Mouse (Mus musculus) heart, adult 11 months (tissue): Measurements from ENCODE around the gene Lamc3.
A peak's percentile ranks its signal among the peaks of the same experiment; 100 is the strongest.

ENCODE experiments used
- DNase-seq: peaks from one replicate; pipeline ENCODE4 v3.0.0; 2022

The Lamc3 gene

GRCm38 (mm10) chr2:31938298-31938697 lies 51.2 kb downstream of the Lamc3 start:
- no peak for DNase-seq

GRCm38 (mm10) chr2:31943011-31943410 lies 55.9 kb downstream of the Lamc3 start:
- DNase-seq = no peak

- no peak for DNase-seq
These were observed 58.5 kb downstream of the Lamc3 start for GRCm38 (mm10) chr2:31945580-31945979.

- DNase-seq = peak; percentile 98
These were observed 61.3 kb downstream of the Lamc3 start for GRCm38 (mm10) chr2:31948392-31948791.

- no peak for DNase-seq
These were observed 61.7 kb downstream of the Lamc3 start for GRCm38 (mm10) chr2:31948801-31949200.

GRCm38 (mm10) chr2:31950058-31950871 lies 63.2 kb downstream of the Lamc3 start, which contains the start of gene Aif1l:
Gene Aif1l, plus strand, starts transcription at chr2:31950139.
- peak; percentile 96 for DNase-seq

- no peak for DNase-seq
These were observed 63.9 kb downstream of the Lamc3 start for GRCm38 (mm10) chr2:31950966-31951365.

GRCm38 (mm10) chr2:31952236-31952635 lies 65.1 kb downstream of the Lamc3 start:
- no peak for DNase-seq

- no peak for DNase-seq
These were observed 65.6 kb downstream of the Lamc3 start for GRCm38 (mm10) chr2:31952725-31953124.

GRCm38 (mm10) chr2:31953687-31954086 lies 66.6 kb downstream of the Lamc3 start:
- DNase-seq = no peak

GRCm38 (mm10) chr2:31954779-31955181 lies 67.7 kb downstream of the Lamc3 start:
- DNase-seq = no peak

- DNase-seq = peak; percentile 78
These were observed 68.6 kb downstream of the Lamc3 start for GRCm38 (mm10) chr2:31955686-31956085.

GRCm38 (mm10) chr2:31957211-31957610 lies 70.1 kb downstream of the Lamc3 start:
- DNase-seq = peak; percentile 43

- no peak for DNase-seq
These were observed 73.9 kb downstream of the Lamc3 start for GRCm38 (mm10) chr2:31960986-31961385.

- DNase-seq = peak; percentile 82
These were observed 74.7 kb downstream of the Lamc3 start for GRCm38 (mm10) chr2:31961791-31962222.

GRCm38 (mm10) chr2:31962501-31963224 lies 75.6 kb downstream of the Lamc3 start:
- peak; percentile 81 for DNase-seq

GRCm38 (mm10) chr2:31963491-31963890 lies 76.4 kb downstream of the Lamc3 start:
- DNase-seq = peak; percentile 96

GRCm38 (mm10) chr2:31964191-31964590 lies 77.1 kb downstream of the Lamc3 start:
- DNase-seq = no peak

GRCm38 (mm10) chr2:31965110-31965509 lies 78.0 kb downstream of the Lamc3 start:
- no peak for DNase-seq

- no peak for DNase-seq
These were observed 79.7 kb downstream of the Lamc3 start for GRCm38 (mm10) chr2:31966801-31967200.

- DNase-seq = no peak
These were observed 85.5 kb downstream of the Lamc3 start for GRCm38 (mm10) chr2:31972589-31972988.

GRCm38 (mm10) chr2:31974141-31974808 lies 87.2 kb downstream of the Lamc3 start, which contains the start of gene Nup214:
Gene Nup214, plus strand, starts transcription at chr2:31974436.
- DNase-seq = peak; percentile 100

- no peak for DNase-seq
These were observed 87.8 kb downstream of the Lamc3 start for GRCm38 (mm10) chr2:31974809-31975371.
